Mouse (Mus musculus) cerebellum, postnatal 14 days (tissue): ENCODE results near the gene Bckdk.
A peak's percentile ranks its signal among the peaks of the same experiment; 100 is the strongest.
"Not testable (repeated sequence)": the region's sequence is repeated elsewhere in the genome, so short reads cannot be mapped to it uniquely, and the experiment has no call there.

Experiments
- DNase-seq, 2 experiments: peaks; one replicate each; pipeline ENCODE4 v3.0.0; 2021; ENCODE audit warnings: mixed read lengths in 2 of 2

Bckdk gene

DNA sequence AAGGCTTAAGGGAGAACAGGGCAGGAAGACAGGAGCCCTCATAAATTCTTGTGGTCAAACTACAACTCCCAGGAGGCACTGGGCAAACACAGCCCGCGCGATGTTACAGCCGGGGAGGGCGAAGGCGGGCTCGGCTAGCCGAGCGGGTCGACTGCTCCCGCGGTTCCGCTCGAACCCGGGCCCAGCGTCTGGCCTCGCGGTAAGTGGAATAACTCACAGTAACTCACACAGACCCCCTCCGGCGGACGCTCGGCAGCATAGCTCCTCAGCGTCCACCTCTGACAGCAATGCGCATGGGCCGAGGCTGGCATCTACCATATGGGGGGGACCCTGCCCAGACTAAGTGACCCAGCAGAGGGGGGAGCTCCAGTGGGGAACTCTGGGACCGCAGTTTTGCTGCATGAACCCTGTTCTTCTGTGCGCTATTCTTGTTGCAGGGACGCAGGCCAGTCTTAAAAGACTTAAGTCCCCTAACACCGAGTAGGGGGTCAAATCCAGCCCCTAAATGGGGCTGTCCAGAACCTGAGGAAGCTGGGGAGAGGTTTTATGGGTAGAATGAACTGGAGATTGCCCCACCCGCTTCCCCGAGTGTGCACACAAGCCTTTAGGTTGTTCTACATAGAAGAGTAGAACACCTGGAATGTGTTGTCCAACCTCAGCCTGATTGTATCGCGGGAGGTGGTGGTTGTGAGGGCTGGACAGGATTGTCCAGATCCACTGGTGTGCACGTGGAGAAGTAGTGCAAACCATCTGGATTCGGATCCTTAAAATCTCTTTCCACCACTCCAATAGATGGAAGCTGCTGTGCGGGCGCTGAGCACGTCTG, at the start of gene Bckdk:
Gene Bckdk, plus strand, starts transcription at position 112 of the 826 bp plus-strand sequence.
- peak; percentile 84 to 85 for DNase-seq

DNA sequence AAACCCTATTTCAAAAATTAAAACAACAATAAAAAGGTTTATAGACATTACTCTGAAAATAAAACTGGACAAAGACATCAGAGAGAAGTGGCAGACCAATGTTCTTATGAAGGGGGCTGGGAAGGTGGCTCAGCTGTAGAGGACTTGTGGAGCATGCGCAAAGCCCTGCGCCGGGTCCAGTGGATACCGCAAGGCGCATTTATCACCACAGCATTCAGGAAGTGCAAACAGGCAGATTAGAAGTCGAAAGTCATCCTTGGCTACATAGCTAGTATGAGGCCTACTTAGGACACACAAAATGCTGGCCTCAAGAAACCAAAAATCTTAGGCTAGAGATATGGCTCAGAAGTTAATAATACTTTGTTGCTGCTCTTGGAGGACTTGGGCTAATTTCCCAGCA, 45.6 kb upstream of the Bckdk start:
- no peak for DNase-seq

DNA sequence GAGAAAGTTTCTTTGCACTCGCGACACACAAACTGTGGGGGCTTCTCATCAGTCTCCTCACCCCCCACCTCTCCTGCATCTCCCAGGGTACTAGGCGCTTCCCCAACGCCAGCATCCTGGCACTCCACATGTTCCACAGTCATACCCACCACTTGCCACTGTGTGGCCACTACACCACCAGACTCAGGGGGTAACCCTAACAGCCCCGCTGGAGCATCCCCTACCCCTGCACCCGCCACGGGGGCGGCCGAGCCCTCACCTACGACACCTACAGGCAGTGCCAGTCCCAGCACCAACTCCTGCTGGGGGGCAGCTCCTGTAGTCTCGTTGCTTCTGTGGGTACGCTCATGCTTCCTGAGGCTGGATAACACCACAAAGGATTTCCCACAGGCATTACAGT, 37.4 kb upstream of the Bckdk start:
- no peak for DNase-seq

DNA sequence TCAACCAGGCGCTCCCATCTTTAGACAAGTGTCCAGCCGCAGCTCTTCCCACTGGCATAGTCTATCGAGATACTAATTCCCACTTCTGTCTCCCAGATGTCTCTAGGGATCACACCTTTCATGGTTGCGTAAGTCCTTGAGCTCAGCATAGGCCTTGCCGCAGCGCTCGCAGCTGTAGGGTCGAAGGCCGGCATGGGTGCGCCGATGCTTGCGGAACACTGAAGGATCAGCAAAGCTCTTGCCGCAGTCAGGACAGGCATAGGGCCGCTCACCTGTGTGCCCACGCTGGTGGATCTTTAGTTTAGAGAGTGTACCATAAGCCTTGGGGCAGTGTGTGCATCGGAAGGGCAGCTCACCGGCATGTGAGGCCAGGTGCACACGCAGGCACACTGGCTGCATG, 36.2 kb upstream of the Bckdk start:
- no peak for DNase-seq

DNA sequence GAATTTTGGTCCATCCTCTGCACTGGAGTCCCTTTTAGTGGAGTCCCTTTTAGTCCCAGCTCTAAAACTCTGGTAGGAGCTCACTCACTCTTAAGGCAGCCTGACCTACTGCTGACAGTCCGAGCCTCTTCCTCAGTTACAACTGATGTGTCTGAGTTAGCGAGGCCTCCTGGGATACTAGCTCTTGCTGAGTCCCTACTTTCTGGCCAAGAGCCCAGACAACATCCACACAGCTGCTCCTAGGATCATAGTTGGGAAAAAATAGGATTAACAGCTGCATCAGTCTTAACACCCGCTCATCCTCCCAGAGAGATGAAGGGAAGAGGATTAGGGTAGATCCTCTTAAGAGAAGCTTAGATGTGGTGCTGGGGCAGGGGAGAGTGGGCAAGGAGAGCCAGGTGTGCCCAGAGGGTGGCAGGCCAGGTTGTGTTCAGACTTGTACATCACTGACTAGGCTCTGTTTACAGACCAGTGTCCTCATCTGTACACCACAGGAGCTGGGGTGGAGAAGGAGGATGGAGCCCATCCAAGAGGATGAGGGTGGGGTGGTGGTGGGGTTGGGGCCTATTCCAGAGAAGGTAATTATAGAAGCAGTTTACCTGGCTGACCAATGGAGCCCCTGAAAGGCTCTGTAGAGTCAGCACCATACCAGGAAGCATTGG, 34.6 kb upstream of the Bckdk start:
- DNase-seq: no peak

DNA sequence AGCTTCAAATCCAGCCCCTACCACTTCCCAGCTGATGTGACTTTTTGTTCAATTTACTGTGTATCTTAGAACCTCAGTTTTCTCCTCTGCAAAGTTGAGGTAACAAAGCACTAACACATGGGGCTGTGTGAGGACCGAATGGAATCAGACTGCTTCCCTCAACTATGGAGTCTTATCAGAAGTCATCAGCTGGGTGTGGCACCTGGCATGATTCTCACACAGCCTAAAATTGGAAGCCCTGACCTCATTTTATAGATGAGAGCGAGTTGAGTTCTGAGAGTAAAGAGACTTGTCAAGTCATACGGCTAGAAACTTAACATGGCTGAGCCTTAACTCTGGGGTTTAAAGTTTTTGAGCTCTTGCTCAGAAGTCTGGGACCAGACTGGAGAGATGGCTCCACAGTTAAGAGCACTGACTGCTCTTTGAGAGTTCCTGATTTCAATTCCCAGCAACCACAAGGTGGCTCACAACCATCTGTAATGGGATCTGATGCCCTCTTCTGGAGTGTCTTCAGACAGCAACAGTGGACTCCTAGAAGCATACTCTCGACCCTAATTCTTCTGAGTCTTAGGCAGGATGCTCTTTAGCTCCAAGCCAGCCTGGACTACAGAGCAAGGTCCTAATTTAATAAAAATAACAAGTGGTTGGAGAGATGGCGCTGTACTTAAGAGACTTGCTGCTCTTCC, 33.6 kb upstream of the Bckdk start:
- DNase-seq: no peak

DNA sequence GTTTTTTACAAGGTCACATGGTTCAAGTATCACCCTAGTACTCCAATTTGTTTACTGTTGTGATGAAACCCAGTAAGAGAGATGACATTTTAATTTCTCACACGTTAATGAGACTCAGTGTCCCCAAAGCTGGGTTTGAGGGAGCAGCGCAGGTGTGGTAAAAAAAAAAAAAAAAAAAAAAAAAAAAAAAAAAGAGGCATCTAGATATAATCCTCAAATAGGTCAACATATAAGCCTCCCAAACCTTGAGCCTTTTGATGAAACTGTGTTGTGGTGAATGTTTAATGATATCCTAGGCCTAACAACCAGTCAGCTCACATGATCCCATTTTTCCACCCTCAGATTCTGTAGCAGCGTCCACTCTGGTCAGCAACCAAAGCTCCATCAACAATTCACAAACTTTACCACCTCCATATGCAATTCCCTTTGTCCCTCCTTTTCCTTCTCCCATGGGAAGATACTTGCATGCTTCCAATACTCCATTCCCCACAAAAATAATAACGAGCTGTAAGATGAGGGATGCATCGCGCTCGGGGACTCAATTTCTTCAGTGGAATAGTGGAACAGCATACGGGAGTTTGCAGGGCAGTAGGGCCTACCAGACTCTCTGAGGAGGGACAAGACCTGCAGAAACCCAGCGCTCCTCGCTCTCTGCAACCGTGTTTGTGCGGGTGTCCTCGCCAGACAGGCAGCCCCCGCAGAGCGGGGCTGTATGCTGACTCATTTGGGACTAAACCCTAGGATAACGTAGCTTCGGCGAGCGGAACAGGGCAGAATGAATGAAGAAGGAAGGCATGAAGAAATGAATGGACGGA, 28.9 kb upstream of the Bckdk start:
- no peak for DNase-seq

DNA sequence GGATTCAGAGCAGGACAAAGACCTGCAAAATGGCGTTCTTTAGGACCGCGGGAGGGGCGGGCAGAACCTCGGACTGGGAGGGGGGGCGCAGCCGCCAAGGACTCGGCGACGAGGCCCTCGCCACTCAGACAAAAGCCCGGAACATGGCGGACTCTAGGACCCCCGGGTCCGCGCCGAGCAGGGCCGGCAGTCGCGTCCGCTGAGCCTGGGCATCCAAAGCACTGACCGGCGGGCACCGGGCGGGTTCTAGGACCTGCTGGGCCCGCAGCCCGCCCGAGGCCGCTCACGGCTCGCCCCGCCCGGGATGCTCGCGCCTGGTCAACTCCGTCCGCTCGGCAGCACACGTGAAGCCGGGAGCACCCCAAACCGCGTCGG, 28.3 kb upstream of the Bckdk start:
- peak; percentile 97 to 98 for DNase-seq

DNA sequence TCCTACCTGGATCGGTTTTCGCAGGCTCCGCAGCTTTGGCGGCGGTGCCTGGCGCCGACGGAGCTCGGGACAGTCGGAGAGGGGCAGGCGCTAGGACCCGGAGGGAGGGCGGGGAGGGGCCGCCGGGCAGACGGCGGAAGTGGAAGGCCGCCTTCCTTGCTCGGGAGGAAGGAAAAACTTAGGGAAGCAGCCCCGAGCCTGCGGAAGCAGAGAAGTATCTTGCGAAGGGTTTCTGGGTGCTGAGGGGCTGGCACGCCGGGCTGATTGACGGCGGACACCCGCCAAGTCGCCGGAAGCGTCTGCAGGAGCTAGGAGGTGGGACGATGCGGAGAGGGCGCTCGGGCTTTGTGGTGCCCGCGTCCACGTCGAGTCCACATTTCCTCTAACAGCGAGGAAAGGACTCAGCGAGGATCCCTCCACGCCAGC, 27.8 kb upstream of the Bckdk start, which contains the start of gene Zfp646:
Gene Zfp646, plus strand, starts transcription at position 181 of the 426 bp plus-strand sequence.
- DNase-seq: no peak

DNA sequence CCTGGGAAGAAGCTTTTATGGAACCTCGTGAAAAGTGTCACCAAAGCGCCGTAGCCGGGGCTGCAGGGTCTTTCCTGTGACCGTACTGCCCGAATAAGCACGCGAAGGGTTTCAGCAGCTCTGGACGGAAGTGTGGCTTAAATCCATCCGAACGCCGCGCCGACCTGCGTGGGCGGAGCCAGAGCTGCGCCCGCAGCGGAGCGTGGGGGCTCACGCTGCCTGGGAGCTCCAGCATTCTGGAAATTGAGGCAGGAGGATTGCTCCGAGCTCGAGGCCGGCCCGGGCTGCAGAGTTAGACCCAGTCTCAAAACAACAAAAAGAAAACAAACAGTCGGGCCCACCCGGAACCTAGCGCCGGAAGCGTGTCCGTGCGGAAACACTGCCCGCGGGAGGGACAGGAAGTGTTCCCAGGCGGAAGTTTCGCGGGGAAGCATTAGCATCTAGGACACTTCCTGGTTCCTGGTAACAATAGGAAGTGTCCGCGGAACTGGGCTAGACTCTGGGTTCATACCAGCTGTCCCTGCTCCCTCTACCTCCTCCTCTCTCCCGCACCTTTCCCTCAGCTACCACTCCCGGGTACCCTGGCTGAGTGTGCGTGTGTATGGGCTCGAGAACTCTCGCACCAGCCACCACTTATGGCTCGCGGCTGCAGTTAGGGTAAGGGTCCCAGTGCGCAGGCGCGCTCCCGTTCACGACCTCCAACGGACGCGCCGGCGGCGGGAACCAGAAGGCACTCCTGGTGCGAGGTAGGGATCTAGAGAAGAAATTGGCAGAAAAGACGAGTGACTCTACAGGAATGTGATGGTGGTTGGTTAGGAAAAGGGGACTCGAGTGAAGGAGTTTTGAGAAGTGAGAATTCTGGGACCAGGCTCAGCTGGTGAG, 27.2 kb upstream of the Bckdk start, which contains the start of gene Zfp668:
Gene Zfp668, minus strand, starts transcription at position 362 of the 882 bp plus-strand sequence.
- DNase-seq: peak; percentile 94

DNA sequence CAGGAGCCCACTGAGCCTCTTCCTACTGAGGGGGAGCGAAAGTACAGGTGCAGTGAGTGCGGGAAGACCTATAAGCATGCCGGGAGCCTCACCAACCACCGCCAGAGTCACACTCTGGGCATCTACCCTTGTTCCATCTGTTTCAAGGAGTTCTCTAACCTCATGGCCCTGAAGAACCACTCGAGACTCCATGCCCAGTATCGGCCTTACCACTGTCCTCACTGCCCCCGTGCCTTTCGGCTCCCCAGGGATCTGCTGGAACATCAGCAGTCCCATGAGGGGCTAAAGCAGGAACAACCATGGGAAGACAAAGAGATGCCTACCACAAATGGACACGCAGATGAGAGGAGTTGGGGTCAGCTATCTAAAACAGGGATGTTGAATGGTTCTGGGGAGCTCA, 24.6 kb upstream of the Bckdk start:
- DNase-seq: no peak

DNA sequence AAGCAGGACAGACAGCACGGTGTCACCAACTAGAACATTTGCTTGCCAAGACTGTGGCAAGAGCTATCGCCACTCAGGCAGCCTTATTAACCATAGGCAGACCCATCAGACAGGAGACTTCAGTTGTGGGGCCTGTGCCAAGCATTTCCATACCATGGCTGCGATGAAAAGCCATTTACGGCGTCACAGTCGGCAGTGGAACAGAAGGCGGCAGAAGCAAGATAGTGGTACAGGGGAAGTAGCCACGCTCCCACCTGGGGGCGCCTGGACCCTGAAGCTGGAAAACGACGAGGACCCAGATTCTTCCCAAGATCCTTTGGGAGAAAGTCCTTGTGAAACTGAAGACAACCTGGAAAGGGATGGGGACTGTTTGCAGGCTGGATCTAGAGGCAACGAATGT, 23.5 kb upstream of the Bckdk start:
- no peak for DNase-seq

DNA sequence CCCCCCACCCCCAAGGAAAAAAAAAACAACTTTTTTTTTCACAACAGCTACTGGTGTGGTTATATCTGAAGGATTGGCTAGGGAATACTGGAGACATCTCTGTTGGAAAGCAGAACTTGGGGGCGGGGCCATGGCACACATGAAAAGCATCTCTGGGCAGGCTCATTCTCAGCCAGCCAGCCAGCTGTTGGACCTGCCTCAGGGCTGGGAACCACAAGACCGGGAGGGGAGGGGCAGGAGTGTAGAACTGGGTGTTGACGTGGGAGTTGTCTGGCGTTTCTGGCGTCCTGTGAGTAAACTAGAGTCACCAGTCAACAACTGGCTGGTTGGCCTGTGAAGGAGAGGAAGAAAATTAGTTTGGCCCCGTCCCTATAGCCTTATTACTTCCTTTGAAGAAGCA, 17.9 kb upstream of the Bckdk start:
- no peak for DNase-seq

DNA sequence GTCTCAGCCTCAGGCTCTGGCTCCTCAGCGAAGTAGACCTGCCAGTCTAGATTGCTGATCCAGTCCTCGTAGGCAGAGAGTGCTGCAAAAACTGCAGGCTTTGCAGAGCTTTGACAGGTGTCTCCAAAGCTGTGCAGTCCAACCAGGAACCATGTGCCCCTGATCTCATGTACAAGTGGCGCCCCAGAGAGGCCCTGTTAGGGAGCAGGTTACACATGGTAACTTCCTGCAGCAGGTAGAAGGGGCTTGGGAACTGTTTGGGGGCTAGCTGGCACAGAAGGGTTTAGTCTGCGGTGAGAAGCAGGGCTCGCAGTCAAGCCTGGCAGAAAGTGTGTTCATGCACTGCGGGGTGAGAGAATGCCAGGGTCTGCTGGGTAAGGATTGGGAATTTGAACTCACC, 17.3 kb upstream of the Bckdk start:
- DNase-seq: no peak

DNA sequence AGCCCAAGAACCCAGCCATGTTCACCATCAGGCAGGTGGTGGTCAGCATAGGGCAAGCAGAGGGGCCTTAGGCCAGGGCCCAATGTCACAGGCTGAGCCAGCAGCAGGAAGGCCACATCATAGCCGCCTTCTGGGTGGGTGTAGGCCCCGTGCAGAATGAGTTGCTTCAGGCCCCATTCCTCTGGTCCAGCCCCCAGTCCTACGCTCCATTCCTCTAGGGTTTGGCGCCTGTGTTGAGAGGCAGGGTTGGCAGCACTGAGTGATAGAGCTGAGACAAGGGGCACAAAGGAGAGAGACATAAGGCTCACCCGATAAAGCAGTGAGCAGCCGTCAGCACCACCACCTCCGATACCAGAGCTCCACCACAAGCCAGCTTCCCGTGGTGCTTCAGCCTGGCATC, 16.7 kb upstream of the Bckdk start:
- no peak for DNase-seq

DNA sequence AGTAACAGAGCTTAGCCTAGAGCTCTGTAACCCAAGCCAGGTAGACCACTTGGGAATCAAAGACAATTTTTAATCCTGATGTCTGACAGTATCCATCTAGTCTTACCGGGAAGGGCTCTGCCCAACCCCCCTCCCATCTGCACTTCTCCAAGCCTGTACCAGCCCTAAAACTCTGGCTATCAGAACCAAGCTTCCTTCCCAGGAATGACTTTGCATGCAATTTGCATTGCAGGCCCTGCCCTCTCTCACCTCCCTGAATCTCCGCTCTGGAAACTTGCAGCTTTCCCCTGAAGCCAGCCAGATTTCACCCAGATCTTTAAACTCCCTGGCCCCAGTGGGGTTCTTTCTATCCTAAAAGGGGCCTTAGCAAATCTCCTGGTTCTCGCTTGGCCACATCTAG, 16.1 kb upstream of the Bckdk start:
- no peak for DNase-seq

DNA sequence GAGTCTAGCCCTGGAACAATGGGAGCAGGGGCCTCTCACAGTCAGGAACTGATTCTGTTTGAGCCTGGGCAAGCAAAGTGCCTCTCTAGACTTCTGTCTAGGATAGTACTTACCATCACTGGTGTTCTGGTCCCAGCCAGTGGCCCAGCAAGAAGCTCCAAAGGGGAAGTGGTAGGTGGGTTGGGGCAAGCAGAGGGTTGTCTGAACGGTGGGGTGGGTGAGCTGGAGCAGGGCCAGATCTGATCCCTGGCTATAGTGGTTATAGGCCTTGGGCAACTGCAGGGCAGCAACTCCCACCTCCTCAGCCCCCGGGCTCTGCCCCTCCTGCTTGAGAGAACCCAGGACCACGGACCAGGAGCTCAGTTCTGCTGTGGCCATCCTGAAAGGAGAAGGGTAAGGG, 15.1 kb upstream of the Bckdk start:
- DNase-seq: no peak

DNA sequence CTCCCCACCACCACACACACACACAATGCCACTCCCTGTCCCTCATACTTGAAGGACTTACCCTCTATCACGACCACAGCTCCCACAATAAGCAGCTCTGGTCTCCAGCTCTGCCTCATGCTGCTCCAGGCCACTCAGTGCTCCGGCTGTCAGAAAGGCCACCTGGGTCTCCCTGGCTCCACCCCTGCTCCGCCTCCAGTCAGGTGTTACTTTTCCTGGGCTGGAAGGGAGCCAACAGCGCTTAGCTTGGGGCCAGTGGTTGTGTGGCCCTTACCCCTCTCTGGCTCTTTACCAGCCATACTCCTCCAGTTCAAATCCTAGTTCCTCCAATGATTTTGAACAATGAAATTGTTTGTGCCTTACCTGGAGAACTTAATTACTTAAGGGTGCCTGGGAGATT, 13.1 kb upstream of the Bckdk start, which contains the start of gene Prss53:
Gene Prss53, minus strand, starts transcription at position 173 of the 400 bp plus-strand sequence.
- peak in 1 of 2 experiments; percentile 43 for DNase-seq

DNA sequence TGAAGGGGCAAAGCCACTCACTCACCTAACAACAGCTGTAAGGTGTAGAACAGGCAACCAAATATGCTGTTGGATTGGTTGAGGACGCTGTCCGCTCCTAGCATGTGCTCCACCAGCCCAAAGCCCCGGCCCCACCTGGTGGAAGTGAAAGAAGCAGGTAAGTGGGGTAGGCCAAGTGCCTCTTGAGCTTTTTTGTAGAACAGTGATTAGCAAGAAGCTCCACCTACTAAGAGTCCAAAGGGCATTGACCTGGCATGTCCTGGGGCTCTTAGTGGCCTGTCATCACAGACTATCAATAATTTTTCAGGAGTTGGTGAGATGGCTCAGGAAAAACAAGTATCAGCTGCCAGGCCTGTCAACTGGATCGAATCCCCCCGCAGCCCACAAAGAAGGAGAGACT, 9.4 kb upstream of the Bckdk start:
- no peak for DNase-seq

DNA sequence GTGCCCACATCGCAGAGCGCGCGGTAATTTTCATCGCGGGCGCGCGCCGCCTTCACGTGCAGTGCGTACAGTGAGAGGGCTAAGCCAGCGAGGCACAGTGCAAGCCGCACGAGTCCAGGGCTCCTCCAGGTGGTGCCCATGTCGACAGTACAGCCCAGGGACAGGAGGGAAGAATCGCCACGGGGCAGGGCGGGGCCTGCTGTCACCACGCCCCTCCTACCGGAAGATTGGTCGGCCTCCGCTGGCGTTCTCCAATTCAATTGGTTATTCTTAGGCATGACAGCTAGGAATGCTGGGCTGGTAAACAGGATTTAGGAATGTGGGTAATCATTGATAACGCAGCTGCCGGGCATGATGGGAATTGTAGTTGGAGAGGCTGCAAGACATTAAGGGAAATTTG, 8.4 kb upstream of the Bckdk start, which contains the start of the genes Gm21974 and Vkorc1:
Gene Gm21974, minus strand, starts transcription at position 13 of the 400 bp plus-strand sequence.
Gene Vkorc1, minus strand, starts transcription at position 176 of the 400 bp plus-strand sequence.
- DNase-seq: peak; percentile 97

DNA sequence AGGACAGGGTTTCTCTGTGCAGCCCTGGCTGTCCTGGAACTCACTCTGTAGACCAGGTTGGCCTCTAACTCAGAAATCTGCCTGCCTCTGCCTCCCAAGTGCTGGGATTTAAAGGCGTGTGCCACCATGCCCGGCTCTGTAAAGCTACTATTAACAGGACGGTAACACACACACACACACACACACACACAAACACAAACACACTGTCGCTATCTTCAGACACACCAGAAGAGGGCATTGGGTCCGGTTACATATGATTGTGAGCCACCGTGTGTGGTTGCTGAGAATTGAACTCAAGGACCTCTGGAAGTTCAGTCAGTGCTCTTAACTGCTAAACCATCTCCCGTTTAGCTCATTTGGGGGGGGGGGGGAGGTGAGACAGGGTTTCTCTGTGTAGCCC, 8.0 kb upstream of the Bckdk start:
- DNase-seq: not testable (repeated sequence)
